Mouse (Mus musculus): ENCODE measurements around the gene Thsd1.

- no peak for TF ChIP-seq POLR2A (IDR thresholded peaks at IDR 0.05; ENCODE audit: insufficient read length, low read depth)
- TF ChIP-seq MAX (IDR thresholded peaks at IDR 0.05; ENCODE audit: low read depth), result no peak
- TF ChIP-seq POLR2AphosphoS2 (IDR thresholded peaks at IDR 0.05; ENCODE audit: insufficient read length, low read depth), result no peak
- no peak for TF ChIP-seq TCF3 (IDR thresholded peaks at IDR 0.05; ENCODE audit: insufficient read length, low read depth)
- TF ChIP-seq MYOG (IDR thresholded peaks at IDR 0.05; ENCODE audit: control insufficient read depth in 1 of 3, insufficient read depth in 1 of 3, insufficient read length in 2 of 3, low read depth in 2 of 3), result no peak
- TF ChIP-seq MYOD1 (IDR thresholded peaks at IDR 0.05; ENCODE audit: control insufficient read depth in 1 of 3, insufficient read length in 2 of 3, low read depth in 2 of 3), result no peak
- TF ChIP-seq USF1 (IDR thresholded peaks at IDR 0.05; ENCODE audit: low read depth), result no peak
- no peak for TF ChIP-seq CEBPB (IDR thresholded peaks at IDR 0.05; ENCODE audit: insufficient read depth, poor library complexity, severe bottlenecking)
- TF ChIP-seq E2F4 (IDR thresholded peaks at IDR 0.05; ENCODE audit: insufficient read depth), result no peak
These were observed 12.3 kb upstream of the Thsd1 start for GRCm38 (mm10) chr8:22214826-22215225.
